Mouse (Mus musculus): ENCODE measurements around the gene Clec2l.

- TF ChIP-seq CTCF (IDR thresholded peaks at IDR 0.05; ENCODE audit: low read depth, low read length) (no peak), POLR2A (IDR thresholded peaks at IDR 0.05; ENCODE audit: extremely low read depth, insufficient read depth, low read length) (no peak)
Observed at GRCm38 (mm10) chr6:38642593-38642992, 20.3 kb upstream of the Clec2l start.

All from liver, adult 2 months (tissue).